ENCODE assay signal across 17 mouse cellular contexts in genomic region chr5:85337643-85338458, GRCm38 (mm10).
DNase-seq lines count a peak whose midpoint lies in the region; ATAC-seq lines count a peak whose summit lies in the region.
"Had no signal": no experiment of that assay in that cellular context is flagged by ENCODE, and none has a peak within 500 bp of the region (broad histone marks: within the 10 kb centered on the region; RNA-seq: fewer than 3 reads in every experiment).

No protein-coding gene starts in this region.

- H3K27me3 ChIP-seq in forebrain, embryonic 12.5 days, result no peaks in the 10 kb centered on the region
- no peaks in the 10 kb centered on the region for H3K27me3 ChIP-seq in midbrain, embryonic 12.5 days
- H3K27me3 ChIP-seq: lung, embryonic 15.5 days had no signal

- no peak overlapping the region for H3K4me2 ChIP-seq in forebrain, embryonic 12.5 days
- no peak overlapping the region for H3K4me2 ChIP-seq in midbrain, embryonic 12.5 days (replicated peaks)
- H3K4me2 ChIP-seq: lung, embryonic 15.5 days had no signal

- no peak overlapping the region for H3K4me3 ChIP-seq in forebrain, embryonic 12.5 days (replicated peaks)
- H3K4me3 ChIP-seq in midbrain, embryonic 12.5 days, result no peak overlapping the region
- H3K4me3 ChIP-seq: erythroblast, embryonic 14.5 days; lung, embryonic 15.5 days had no signal

- H3K4me1 ChIP-seq in forebrain, embryonic 12.5 days, result peaks cover 7% of the 10 kb centered on the region
- H3K4me1 ChIP-seq in midbrain, embryonic 12.5 days, result peaks cover 3% of the 10 kb centered on the region; the same call in 1 of the 2 replicates
- H3K4me1 ChIP-seq: lung, embryonic 15.5 days had no signal

- no peaks in the 10 kb centered on the region for H3K36me3 ChIP-seq in forebrain, embryonic 12.5 days (replicated peaks)
- H3K36me3 ChIP-seq in midbrain, embryonic 12.5 days, result no peaks in the 10 kb centered on the region
- H3K36me3 ChIP-seq: G1E; lung, embryonic 15.5 days had no signal

- WGBS in forebrain, embryonic 12.5 days, result 49% methylated on average over 8 of the region's 8 CpGs
- WGBS in midbrain, embryonic 12.5 days, result 38% methylated on average over 8 of the region's 8 CpGs

- H3K27ac ChIP-seq in forebrain, embryonic 12.5 days, result no peak overlapping the region
- no peak overlapping the region for H3K27ac ChIP-seq in midbrain, embryonic 12.5 days (replicated peaks)
- H3K27ac ChIP-seq: kidney, postnatal 0 days; lung, embryonic 15.5 days had no signal

- peak; percentile 71 for ATAC-seq in forebrain, embryonic 12.5 days (ENCODE audit: low FRiP score)
- peak; percentile 60 for ATAC-seq in midbrain, embryonic 12.5 days (ENCODE audit: low FRiP score, low read depth)
- ATAC-seq: activated CD4-positive, CD25-positive, alpha-beta regulatory T cell, adult 4 months; inflammation-experienced regulatory T-cells, adult 6 months had no signal

- H3K9ac ChIP-seq in forebrain, embryonic 12.5 days, result no peak overlapping the region
- H3K9ac ChIP-seq in midbrain, embryonic 12.5 days (replicated peaks), result no peak overlapping the region
- H3K9ac ChIP-seq: lung, embryonic 15.5 days had no signal

- H3K9me3 ChIP-seq in forebrain, embryonic 12.5 days, result no peaks in the 10 kb centered on the region
- no peaks in the 10 kb centered on the region for H3K9me3 ChIP-seq in midbrain, embryonic 12.5 days
- H3K9me3 ChIP-seq: G1E; lung, embryonic 15.5 days had no signal

- peak; percentile 31 to 66 for DNase-seq in frontal cortex, adult 2 months (ENCODE audit: extremely low spot score in 1 of 2, low spot score in 1 of 2)
- no peak for DNase-seq in frontal cortex, postnatal 25 days (ENCODE audit: low spot score in 2 of 2)
- peak; percentile 45 for DNase-seq in MN1 (ENCODE audit: low spot score)
- DNase-seq in gastrocnemius, adult 18-20 months (ENCODE audit: low spot score), result no peak
- no peak for DNase-seq in spleen, postnatal 14 days (ENCODE audit: low spot score in 2 of 2)
- no peak for DNase-seq in lung, postnatal 14 days
- DNase-seq: cerebellum, postnatal 14 days; gastrocnemius, postnatal 25 days; thymus, postnatal 4 days had no signal

Comparison
In these comparisons a context has a peak if more than half of its experiments do, and no peak if none do; other contexts are left out.
1. DNase-seq: peak in frontal cortex, adult 2 months (2 of 2) and MN1 (single experiment); none in frontal cortex, postnatal 25 days (0 of 2), gastrocnemius, adult 18-20 months (single experiment), spleen, postnatal 14 days (0 of 2) and lung, postnatal 14 days (single experiment).